Mouse (Mus musculus): ENCODE measurements around the gene Anapc7. TPM values are rescaled to one million over a fixed set of nuclear protein-coding genes. Genes with fewer than 3 reads are reported as not detected.

Gene Anapc7
- polyA plus RNA-seq, 1 experiment, result not detected

GRCm38 (mm10) chr5:122490148-122490547, 68.7 kb downstream of the Anapc7 start:
- TF ChIP-seq POLR2A (IDR thresholded peaks at IDR 0.05; ENCODE audit: insufficient read depth, low read depth, low read length) (no peak), CTCF (IDR thresholded peaks at IDR 0.05; ENCODE audit: insufficient read depth, low read depth, low read length) (no peak)
- Histone ChIP-seq H3K4me1 (ENCODE audit: control insufficient read depth, insufficient read depth, low read length) (no peaks in the 10 kb centered on the region), H3K27ac (ENCODE audit: insufficient read depth, low read depth, low read length) (no peak overlapping the region), H3K4me3 (ENCODE audit: insufficient read depth, low read depth, low read length) (no peak overlapping the region)
- 100% methylated on average over 2 of the region's 2 CpGs for WGBS

- 79% methylated on average over 10 of the region's 10 CpGs for WGBS
- no peak overlapping the region for H3K4me3 ChIP-seq (ENCODE audit: insufficient read depth, low read depth, low read length)
- H3K27ac ChIP-seq (ENCODE audit: insufficient read depth, low read depth, low read length), result no peak overlapping the region
- H3K4me1 ChIP-seq (ENCODE audit: control insufficient read depth, insufficient read depth, low read length), result no peaks in the 10 kb centered on the region
- TF ChIP-seq POLR2A (IDR thresholded peaks at IDR 0.05; ENCODE audit: insufficient read depth, low read depth, low read length) (no peak), CTCF (IDR thresholded peaks at IDR 0.05; ENCODE audit: insufficient read depth, low read depth, low read length) (no peak)
Observed at GRCm38 (mm10) chr5:122491385-122491784, 69.9 kb downstream of the Anapc7 start.

DNA sequence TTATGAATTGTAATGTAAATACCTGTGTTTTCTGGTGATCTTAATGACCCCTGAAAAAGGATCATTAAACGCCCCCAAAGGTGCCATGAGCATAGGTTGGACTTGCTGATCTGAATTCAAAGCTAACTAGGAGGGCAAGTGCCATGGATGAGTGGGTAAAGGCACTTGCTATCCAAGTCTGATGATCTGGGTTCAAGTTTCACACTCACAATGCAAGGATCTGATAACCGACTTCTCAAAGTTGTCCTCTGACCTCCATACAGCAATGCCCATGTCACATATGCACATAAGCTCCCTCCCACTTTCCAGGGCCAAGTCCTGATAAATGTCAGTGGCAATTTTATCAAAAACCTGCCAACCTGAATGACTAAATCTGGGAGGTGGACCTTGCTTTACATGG, 71.5 kb downstream of the Anapc7 start:
- TF ChIP-seq CTCF (IDR thresholded peaks at IDR 0.05; ENCODE audit: insufficient read depth, low read depth, low read length) (no peak), POLR2A (IDR thresholded peaks at IDR 0.05; ENCODE audit: insufficient read depth, low read depth, low read length) (no peak)
- Histone ChIP-seq H3K27ac (ENCODE audit: insufficient read depth, low read depth, low read length) (no peak overlapping the region), H3K4me3 (ENCODE audit: insufficient read depth, low read depth, low read length) (no peak overlapping the region), H3K4me1 (ENCODE audit: control insufficient read depth, insufficient read depth, low read length) (no peaks in the 10 kb centered on the region)
- 75% methylated on average over 2 of the region's 2 CpGs for WGBS

DNA sequence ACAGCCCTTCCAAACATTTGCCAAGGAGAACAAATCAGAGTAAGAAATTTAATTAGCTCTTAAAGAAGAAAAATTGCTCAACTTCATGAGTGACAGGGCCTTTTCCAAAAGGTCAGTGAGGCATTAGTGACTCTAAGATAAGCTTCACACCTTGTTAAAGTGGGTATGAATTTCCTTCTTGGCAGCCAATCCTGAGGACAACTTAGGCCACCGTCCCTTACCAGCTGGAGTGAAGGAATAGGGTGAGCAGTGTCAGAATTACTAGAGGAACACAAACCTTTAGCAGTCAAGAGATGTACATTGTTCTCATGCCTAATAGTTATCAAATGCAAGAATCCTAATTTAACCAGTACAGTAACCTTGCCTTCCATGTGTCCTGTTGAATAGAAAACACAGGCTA, 73.0 kb downstream of the Anapc7 start:
- 30% methylated on average over 1 of the region's 1 CpGs for WGBS
- H3K27ac ChIP-seq (ENCODE audit: insufficient read depth, low read depth, low read length), result no peak overlapping the region
- no peaks in the 10 kb centered on the region for H3K4me1 ChIP-seq (ENCODE audit: control insufficient read depth, insufficient read depth, low read length)
- H3K4me3 ChIP-seq (ENCODE audit: insufficient read depth, low read depth, low read length), result no peak overlapping the region
- no peak for TF ChIP-seq POLR2A (IDR thresholded peaks at IDR 0.05; ENCODE audit: insufficient read depth, low read depth, low read length)
- TF ChIP-seq CTCF (IDR thresholded peaks at IDR 0.05; ENCODE audit: insufficient read depth, low read depth, low read length), result no peak

Other genes with a start within 250 kb of the Anapc7 start
- gene Hvcn1, start 214.9 kb upstream of the Anapc7 start, polyA plus RNA-seq (2012; ENCODE audit: insufficient read depth, insufficient read length, low replicate concordance, missing spikeins), result not detected in 2 replicates
- gene Tctn1, start 157.2 kb upstream of the Anapc7 start, polyA plus RNA-seq (2012; ENCODE audit: insufficient read depth, insufficient read length, low replicate concordance, missing spikeins), result not detected in 2 replicates
- not detected in 2 replicates for gene Pptc7, start 137.3 kb upstream of the Anapc7 start, polyA plus RNA-seq (2012; ENCODE audit: insufficient read depth, insufficient read length, low replicate concordance, missing spikeins)
- not detected in 2 replicates for gene Rad9b, start 67.5 kb upstream of the Anapc7 start, polyA plus RNA-seq (2012; ENCODE audit: insufficient read depth, insufficient read length, low replicate concordance, missing spikeins)
- 225 TPM in 1 of 2 replicates, not detected in the other for gene Vps29, start 67.3 kb upstream of the Anapc7 start, polyA plus RNA-seq (2012; ENCODE audit: insufficient read depth, insufficient read length, low replicate concordance, missing spikeins)
- not detected in 2 replicates for gene Gpn3, start 49.8 kb upstream of the Anapc7 start, polyA plus RNA-seq (2012; ENCODE audit: insufficient read depth, insufficient read length, low replicate concordance, missing spikeins)
- not detected in 2 replicates for gene Fam216a, start 49.3 kb upstream of the Anapc7 start, polyA plus RNA-seq (2012; ENCODE audit: insufficient read depth, insufficient read length, low replicate concordance, missing spikeins)
- 430 TPM in 1 of 2 replicates, not detected in the other for gene Arpc3, start 29.8 kb upstream of the Anapc7 start, polyA plus RNA-seq (2012; ENCODE audit: insufficient read depth, insufficient read length, low replicate concordance, missing spikeins)
- 113 and 352 TPM in 2 replicates for gene Atp2a2, start 80.5 kb downstream of the Anapc7 start, polyA plus RNA-seq (2012; ENCODE audit: insufficient read depth, insufficient read length, low replicate concordance, missing spikeins)
- not detected in 2 replicates for gene Ift81, start 192.8 kb downstream of the Anapc7 start, polyA plus RNA-seq (2012; ENCODE audit: insufficient read depth, insufficient read length, low replicate concordance, missing spikeins)
- not detected in 2 replicates for gene P2rx7, start 222.2 kb downstream of the Anapc7 start, polyA plus RNA-seq (2012; ENCODE audit: insufficient read depth, insufficient read length, low replicate concordance, missing spikeins)